Mouse (Mus musculus): Measurements from ENCODE around the gene Cebpb.

GRCm38 (mm10) chr2:167671101-167671633, 17.5 kb upstream of the Cebpb start:
- TF ChIP-seq CTCF (IDR thresholded peaks at IDR 0.05; ENCODE audit: low read depth): no peak
- TF ChIP-seq EP300 (IDR thresholded peaks at IDR 0.05; ENCODE audit: low read depth): no peak

Data from liver, postnatal 0 days (tissue).